Mouse (Mus musculus): ENCODE data around the gene Shc4. TPM values are rescaled to one million over a fixed set of nuclear protein-coding genes. Genes with fewer than 3 reads are reported as not detected.

Shc4 gene
- polyA plus RNA-seq, 2 experiments from 2014 or later: 0.17 to 0.50 TPM

Other genes starting within 250 kb of the Shc4 start
- gene Gm9913, start 219.1 kb downstream of the Shc4 start, polyA plus RNA-seq (2017; shearing (Covaris generic)): not detected
- not detected for gene Fbn1, start 216.2 kb downstream of the Shc4 start, polyA plus RNA-seq (2017; shearing (Covaris generic))
- gene Cep152, start 99.0 kb downstream of the Shc4 start, polyA plus RNA-seq (2017; shearing (Covaris generic)): 1 to 10 TPM; 5.9 to 6.8 TPM
- gene Eid1, start 51.1 kb downstream of the Shc4 start, polyA plus RNA-seq (2017; shearing (Covaris generic)): 1 to 10 TPM; 6.4 to 9.9 TPM
- 10 to 100 TPM; 19.9 to 21.6 TPM for gene Secisbp2l, start 58.7 kb upstream of the Shc4 start, polyA plus RNA-seq (2017; shearing (Covaris generic))
- 10 to 100 TPM; 73.0 to 74.2 TPM for gene Galk2, start 135.0 kb upstream of the Shc4 start, polyA plus RNA-seq (2017; shearing (Covaris generic))
- gene Cops2, start 135.0 kb upstream of the Shc4 start, polyA plus RNA-seq (2017; shearing (Covaris generic)): 10 to 100 TPM; 93.4 to 95.7 TPM

Data from activated CD4-positive, CD25-positive, alpha-beta regulatory T cell, adult 4 months (primary cell).